Mouse (Mus musculus): ENCODE results near the gene Ocrl.

GRCm38 (mm10) chrX:47912904-47913542 is 836 bp downstream of the Ocrl start:
- TF ChIP-seq POU5F1 (IDR thresholded peaks at IDR 0.05; ENCODE audit: borderline replicate concordance, low read length): no peak
- no peak for TF ChIP-seq CTCF (conservative IDR thresholded peaks at IDR 0.05; ENCODE audit: low read length)
